Mouse (Mus musculus) c-Kit-positive CD71-positive TER-119-positive erythroid progenitor cells, embryonic 14.5 days (primary cell): ENCODE measurements at regions not wholly inside any gene's neighbourhood (a gene's known extent, or its start where the extent isn't known, plus 50 kb on each side); places are given as distances from the start of the nearest gene placed in this dataset.

Source experiments
- DNase-seq: peaks from one replicate; pipeline ENCODE4 v3.0.0-alpha.2; 2013; ENCODE audit warnings: low spot score

DNA sequence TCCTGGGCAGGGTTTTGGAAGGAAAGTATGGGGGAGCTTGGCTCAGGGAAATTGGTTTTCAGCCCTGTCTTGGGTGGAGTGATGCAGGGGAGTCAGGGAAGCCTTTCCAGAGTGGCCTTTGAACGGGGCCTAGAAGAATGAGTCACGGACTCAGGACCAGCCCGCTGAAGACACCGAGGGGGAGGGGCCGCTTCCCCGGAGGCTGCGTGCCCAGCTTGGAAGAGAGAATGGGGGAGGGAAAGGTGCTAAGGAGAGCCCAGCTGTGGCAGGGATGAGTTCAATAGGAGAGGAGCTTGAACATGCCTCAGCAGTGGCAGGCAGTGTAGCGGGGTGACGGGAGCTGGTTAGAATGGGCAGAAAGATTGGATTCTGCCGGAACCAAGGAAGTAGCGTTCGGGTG lies 337.8 kb downstream of the Zfp706 start:
- no peak for DNase-seq

DNA sequence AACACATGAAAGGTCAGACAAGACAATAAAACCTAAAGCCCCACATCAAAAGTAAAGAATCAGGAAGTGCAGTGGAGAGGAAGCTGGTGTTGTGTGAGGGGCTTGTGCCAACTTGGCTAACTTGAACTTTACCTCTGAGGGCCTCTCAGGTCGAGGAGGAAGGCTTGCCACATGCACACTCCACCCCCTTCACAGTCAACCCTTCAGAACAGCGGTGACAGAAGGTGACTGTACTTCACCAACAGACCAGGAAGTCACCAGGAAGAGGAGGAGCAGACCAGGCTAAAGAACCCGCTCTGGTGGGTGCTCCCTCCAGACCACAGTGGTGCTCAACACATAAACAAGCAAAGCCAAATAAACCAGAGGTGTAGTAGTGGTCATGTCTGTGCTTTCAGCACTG lies 341.0 kb downstream of the Zfp706 start:
- DNase-seq, result no peak

DNA sequence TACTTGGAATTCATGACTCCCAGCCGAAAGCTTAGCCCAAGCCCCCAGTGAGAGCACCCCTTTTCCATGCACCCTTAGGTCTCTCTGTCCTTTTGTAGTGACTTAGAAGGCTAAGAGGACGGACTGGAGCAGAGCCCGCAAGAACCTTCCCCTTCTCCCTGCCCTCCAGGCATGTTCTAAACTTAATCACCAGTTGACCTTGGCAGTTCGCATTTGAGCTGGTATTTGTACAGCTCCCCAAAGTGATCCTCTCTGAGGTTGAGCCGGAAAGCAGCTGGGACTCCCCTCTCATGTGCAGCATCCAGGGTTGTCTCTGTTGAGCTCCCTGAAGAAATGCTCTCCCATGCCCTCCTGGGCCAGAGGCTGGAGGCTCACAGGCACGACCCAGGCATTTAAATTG lies 343.2 kb downstream of the Zfp706 start:
- no peak for DNase-seq

- DNase-seq, result no peak
Measured at GRCm38 (mm10) chr15:36660986-36661385, 346.6 kb downstream of the Zfp706 start.
